Mouse (Mus musculus): ENCODE measurements at regions not wholly inside any gene's neighbourhood (a gene's known extent, or its start where the extent isn't known, plus 50 kb on each side); places are given as distances from the start of the nearest gene placed in this dataset.

- no peak overlapping the region for H3K27ac ChIP-seq
- H3K36me3 ChIP-seq (ENCODE audit: control insufficient read depth, insufficient read depth, low read length): no peaks in the 10 kb centered on the region
- H3K9ac ChIP-seq (ENCODE audit: low read depth, low read length): no peak overlapping the region
- no peaks in the 10 kb centered on the region for H3K79me2 ChIP-seq (replicated peaks; ENCODE audit: control insufficient read depth, insufficient read depth, low read length)
- H3K4me1 ChIP-seq (ENCODE audit: control insufficient read depth, insufficient read depth, low read length): no peaks in the 10 kb centered on the region
- 56% methylated on average over 10 of the region's 10 CpGs for WGBS
- no peaks in the 10 kb centered on the region for H3K27me3 ChIP-seq (ENCODE audit: control insufficient read depth, insufficient read depth, low read length)
- DNase-seq: no peak
- H3K4me3 ChIP-seq: no peak overlapping the region
- intact Hi-C loops (cut with DNase I): no loop called here
- TF ChIP-seq CTCF (IDR thresholded peaks at IDR 0.05): no peak
- TF ChIP-seq POLR2A (IDR thresholded peaks at IDR 0.05; ENCODE audit: insufficient read depth, low read depth, low read length): no peak
- TF ChIP-seq EP300 (IDR thresholded peaks at IDR 0.05; ENCODE audit: insufficient read depth, low read depth, low read length): no peak
These were observed 107.0 kb upstream of the Fndc3a start for GRCm38 (mm10) chr14:72816847-72817246.

GRCm38 (mm10) chr14:72809138-72809537, 99.3 kb upstream of the Fndc3a start:
- Histone ChIP-seq H3K9ac (ENCODE audit: low read depth, low read length) (no peak overlapping the region), H3K27me3 (ENCODE audit: control insufficient read depth, insufficient read depth, low read length) (no peaks in the 10 kb centered on the region), H3K4me3 (no peak overlapping the region), H3K36me3 (ENCODE audit: control insufficient read depth, insufficient read depth, low read length) (no peaks in the 10 kb centered on the region), H3K79me2 (replicated peaks; ENCODE audit: control insufficient read depth, insufficient read depth, low read length) (no peaks in the 10 kb centered on the region), H3K27ac (no peak overlapping the region), H3K4me1 (ENCODE audit: control insufficient read depth, insufficient read depth, low read length) (no peaks in the 10 kb centered on the region)
- TF ChIP-seq CTCF (IDR thresholded peaks at IDR 0.05) (no peak), EP300 (IDR thresholded peaks at IDR 0.05; ENCODE audit: insufficient read depth, low read depth, low read length) (no peak), POLR2A (IDR thresholded peaks at IDR 0.05; ENCODE audit: insufficient read depth, low read depth, low read length) (no peak)
- intact Hi-C loops (cut with DNase I): no loop called here
- DNase-seq: no peak
- WGBS: 68% methylated on average over 2 of the region's 2 CpGs

- TF ChIP-seq CTCF (IDR thresholded peaks at IDR 0.05) (no peak), POLR2A (IDR thresholded peaks at IDR 0.05; ENCODE audit: insufficient read depth, low read depth, low read length) (no peak), EP300 (IDR thresholded peaks at IDR 0.05; ENCODE audit: insufficient read depth, low read depth, low read length) (no peak)
- H3K27me3 ChIP-seq (ENCODE audit: control insufficient read depth, insufficient read depth, low read length): no peaks in the 10 kb centered on the region
- intact Hi-C loops (cut with DNase I): no loop called here
These were observed 98.1 kb upstream of the Fndc3a start for GRCm38 (mm10) chr14:72807947-72808346.

GRCm38 (mm10) chr14:72807286-72807685, 97.5 kb upstream of the Fndc3a start:
- Histone ChIP-seq H3K79me2 (replicated peaks; ENCODE audit: control insufficient read depth, insufficient read depth, low read length) (no peaks in the 10 kb centered on the region), H3K4me3 (no peak overlapping the region), H3K9ac (ENCODE audit: low read depth, low read length) (no peak overlapping the region), H3K27ac (no peak overlapping the region), H3K27me3 (ENCODE audit: control insufficient read depth, insufficient read depth, low read length) (no peaks in the 10 kb centered on the region), H3K36me3 (ENCODE audit: control insufficient read depth, insufficient read depth, low read length) (no peaks in the 10 kb centered on the region), H3K4me1 (ENCODE audit: control insufficient read depth, insufficient read depth, low read length) (no peaks in the 10 kb centered on the region)
- no peak for DNase-seq
- 42% methylated on average over 7 of the region's 7 CpGs for WGBS
- intact Hi-C loops (cut with DNase I): no loop called here
- TF ChIP-seq CTCF (IDR thresholded peaks at IDR 0.05): no peak
- no peak for TF ChIP-seq POLR2A (IDR thresholded peaks at IDR 0.05; ENCODE audit: insufficient read depth, low read depth, low read length)
- no peak for TF ChIP-seq EP300 (IDR thresholded peaks at IDR 0.05; ENCODE audit: insufficient read depth, low read depth, low read length)

More at GRCm38 (mm10) chr14:72807947-72808346, 98.1 kb upstream of the Fndc3a start:
- no peaks in the 10 kb centered on the region for H3K4me1 ChIP-seq (ENCODE audit: control insufficient read depth, insufficient read depth, low read length)
- no peak overlapping the region for H3K9ac ChIP-seq (ENCODE audit: low read depth, low read length)
- no peak overlapping the region for H3K27ac ChIP-seq
- WGBS: 53% methylated on average over 3 of the region's 3 CpGs
- no peaks in the 10 kb centered on the region for H3K36me3 ChIP-seq (ENCODE audit: control insufficient read depth, insufficient read depth, low read length)
- no peak for DNase-seq
- no peaks in the 10 kb centered on the region for H3K79me2 ChIP-seq (replicated peaks; ENCODE audit: control insufficient read depth, insufficient read depth, low read length)
- H3K4me3 ChIP-seq: no peak overlapping the region

- intact Hi-C loops (cut with DNase I): no loop called here
- TF ChIP-seq POLR2A (IDR thresholded peaks at IDR 0.05; ENCODE audit: insufficient read depth, low read depth, low read length) (no peak), EP300 (IDR thresholded peaks at IDR 0.05; ENCODE audit: insufficient read depth, low read depth, low read length) (no peak), CTCF (IDR thresholded peaks at IDR 0.05) (no peak)
- no peaks in the 10 kb centered on the region for H3K27me3 ChIP-seq (ENCODE audit: control insufficient read depth, insufficient read depth, low read length)
- H3K4me3 ChIP-seq: no peak overlapping the region
- DNase-seq: no peak
- no peak overlapping the region for H3K27ac ChIP-seq
- no peak overlapping the region for H3K9ac ChIP-seq (ENCODE audit: low read depth, low read length)
- no peaks in the 10 kb centered on the region for H3K79me2 ChIP-seq (replicated peaks; ENCODE audit: control insufficient read depth, insufficient read depth, low read length)
- 90% methylated on average over 6 of the region's 6 CpGs for WGBS
- no peaks in the 10 kb centered on the region for H3K36me3 ChIP-seq (ENCODE audit: control insufficient read depth, insufficient read depth, low read length)
- no peaks in the 10 kb centered on the region for H3K4me1 ChIP-seq (ENCODE audit: control insufficient read depth, insufficient read depth, low read length)
These were observed 96.8 kb upstream of the Fndc3a start for GRCm38 (mm10) chr14:72806598-72806997.

- H3K27me3 ChIP-seq (ENCODE audit: control insufficient read depth, insufficient read depth, low read length): no peaks in the 10 kb centered on the region
These were observed 93.8 kb upstream of the Fndc3a start for GRCm38 (mm10) chr14:72803579-72803978.

More at GRCm38 (mm10) chr14:72803579-72803978, 93.8 kb upstream of the Fndc3a start:
- intact Hi-C loops (cut with DNase I): no loop called here
- no peak overlapping the region for H3K4me3 ChIP-seq
- TF ChIP-seq POLR2A (IDR thresholded peaks at IDR 0.05; ENCODE audit: insufficient read depth, low read depth, low read length) (no peak), EP300 (IDR thresholded peaks at IDR 0.05; ENCODE audit: insufficient read depth, low read depth, low read length) (no peak)
- H3K36me3 ChIP-seq (ENCODE audit: control insufficient read depth, insufficient read depth, low read length): no peaks in the 10 kb centered on the region
- no peak for DNase-seq
- no peak overlapping the region for H3K27ac ChIP-seq
- no peaks in the 10 kb centered on the region for H3K4me1 ChIP-seq (ENCODE audit: control insufficient read depth, insufficient read depth, low read length)
- H3K9ac ChIP-seq (ENCODE audit: low read depth, low read length): no peak overlapping the region
- H3K79me2 ChIP-seq (replicated peaks; ENCODE audit: control insufficient read depth, insufficient read depth, low read length): no peaks in the 10 kb centered on the region

All from heart, adult 2 months (tissue).